15 mouse cellular contexts compared by ENCODE assay signal in the genomic region with DNA sequence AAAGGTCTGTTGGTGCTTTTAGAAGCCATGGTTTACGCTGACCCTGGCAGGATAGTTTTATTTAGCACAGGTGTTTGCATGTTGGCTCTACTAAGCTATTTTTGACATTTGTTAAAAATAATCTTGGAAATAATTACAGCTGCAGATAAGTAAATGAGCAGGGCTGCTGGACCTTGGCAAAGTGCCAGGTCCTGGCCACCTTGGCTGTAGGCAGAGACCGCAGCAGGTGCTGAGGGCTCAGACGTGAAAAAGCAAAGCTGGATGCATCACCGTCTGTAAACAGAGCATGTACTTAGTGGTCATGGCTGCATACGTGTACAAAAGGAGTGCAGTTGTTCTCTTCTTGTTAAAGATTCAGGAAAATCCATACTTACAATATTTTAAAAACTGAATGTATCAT.
A peak's percentile ranks its signal among the peaks of the same experiment; 100 is the strongest.
DNase-seq lines count a peak whose midpoint lies in the region; ATAC-seq lines count a peak whose summit lies in the region.
"Had no signal": no experiment of that assay in that cellular context is flagged by ENCODE, and none has a peak within 500 bp of the region (broad histone marks: within the 10 kb centered on the region; RNA-seq: fewer than 3 reads in every experiment).

No protein-coding gene starts in this region.

- no peak overlapping the region for H3K27ac ChIP-seq in heart, embryonic 11.5 days (ENCODE audit: low read depth, low read length)
- H3K27ac ChIP-seq in hindbrain, embryonic 14.5 days, result no peak overlapping the region
- H3K27ac ChIP-seq in hindbrain, embryonic 12.5 days, result no peak overlapping the region
- H3K27ac ChIP-seq: embryonic facial prominence, embryonic 12.5 days; forebrain, embryonic 12.5 days had no signal

- intact Hi-C loops in heart, postnatal 10 days (cut with DNase I), result no loop called here

- H3K36me3 ChIP-seq in heart, embryonic 11.5 days (ENCODE audit: control insufficient read depth, insufficient read depth, low read length), result no peaks in the 10 kb centered on the region
- H3K36me3 ChIP-seq in hindbrain, embryonic 14.5 days (replicated peaks; ENCODE audit: control insufficient read depth, insufficient read depth), result no peaks in the 10 kb centered on the region
- H3K36me3 ChIP-seq in hindbrain, embryonic 12.5 days, result no peaks in the 10 kb centered on the region
- H3K36me3 ChIP-seq: embryonic facial prominence, embryonic 12.5 days; forebrain, embryonic 12.5 days had no signal

- H3K4me2 ChIP-seq in heart, embryonic 11.5 days, result no peak overlapping the region
- H3K4me2 ChIP-seq in hindbrain, embryonic 14.5 days (replicated peaks), result no peak overlapping the region
- no peak overlapping the region for H3K4me2 ChIP-seq in hindbrain, embryonic 12.5 days (replicated peaks)
- H3K4me2 ChIP-seq: embryonic facial prominence, embryonic 12.5 days; forebrain, embryonic 12.5 days had no signal

- no peak overlapping the region for H3K4me3 ChIP-seq in heart, embryonic 11.5 days (ENCODE audit: low read depth, low read length)
- H3K4me3 ChIP-seq in hindbrain, embryonic 14.5 days (replicated peaks; ENCODE audit: low read length), result no peak overlapping the region
- no peak overlapping the region for H3K4me3 ChIP-seq in hindbrain, embryonic 12.5 days
- H3K4me3 ChIP-seq: embryonic facial prominence, embryonic 12.5 days; forebrain, embryonic 12.5 days had no signal

- ATAC-seq in heart, embryonic 11.5 days (replicated peaks; ENCODE audit: insufficient number of reproducible peaks, low FRiP score, low TSS enrichment), result no peak
- no peak for ATAC-seq in hindbrain, embryonic 14.5 days (ENCODE audit: low FRiP score)
- ATAC-seq in hindbrain, embryonic 12.5 days (ENCODE audit: low FRiP score), result no peak
- ATAC-seq: CD4-positive, CD25-positive, alpha-beta regulatory T cell, adult 4 months; Patski had no signal

- no peak overlapping the region for H3K9ac ChIP-seq in heart, embryonic 11.5 days (ENCODE audit: low read depth, low read length)
- no peak overlapping the region for H3K9ac ChIP-seq in hindbrain, embryonic 14.5 days
- no peak overlapping the region for H3K9ac ChIP-seq in hindbrain, embryonic 12.5 days
- H3K9ac ChIP-seq: embryonic facial prominence, embryonic 12.5 days; forebrain, embryonic 12.5 days had no signal

- H3K27me3 ChIP-seq in heart, embryonic 11.5 days (ENCODE audit: control insufficient read depth, insufficient read depth, low read length), result no peaks in the 10 kb centered on the region
- H3K27me3 ChIP-seq in hindbrain, embryonic 14.5 days (ENCODE audit: control insufficient read depth, insufficient read depth, low read length), result no peaks in the 10 kb centered on the region
- H3K27me3 ChIP-seq in hindbrain, embryonic 12.5 days, result 0 out of 2 replicates have a peak, but pooled peaks cover 3% of the 10 kb centered on the region
- H3K27me3 ChIP-seq: embryonic facial prominence, embryonic 12.5 days; Patski had no signal

- no peaks in the 10 kb centered on the region for H3K9me3 ChIP-seq in heart, embryonic 11.5 days (replicated peaks; ENCODE audit: control insufficient read depth, low read length)
- no peaks in the 10 kb centered on the region for H3K9me3 ChIP-seq in hindbrain, embryonic 14.5 days (ENCODE audit: control insufficient read depth, low read length)
- H3K9me3 ChIP-seq in hindbrain, embryonic 12.5 days (replicated peaks), result no peaks in the 10 kb centered on the region
- H3K9me3 ChIP-seq: embryonic facial prominence, embryonic 12.5 days; forebrain, embryonic 12.5 days had no signal

- WGBS in heart, embryonic 11.5 days (ENCODE audit: insufficient replicate concordance), result 44% methylated on average over 5 of the region's 5 CpGs
- WGBS in hindbrain, embryonic 14.5 days, result 71% methylated on average over 5 of the region's 5 CpGs
- 79% methylated on average over 5 of the region's 5 CpGs for WGBS in hindbrain, embryonic 12.5 days

- DNase-seq in heart, adult 11 months, result peak; percentile 90
- DNase-seq in testis, postnatal 10 days (ENCODE audit: low spot score), result peak; percentile 53
- no peak for DNase-seq in testis, postnatal 14 days (ENCODE audit: low spot score)
- DNase-seq in heart, postnatal 10 days, result peak; percentile 57 to 60
- DNase-seq in hindbrain, embryonic 14.5 days (ENCODE audit: low spot score), result no peak
- no peak for DNase-seq in layer of hippocampus, adult 8-10 months (ENCODE audit: low spot score in 2 of 2)
- DNase-seq: cerebellum, adult 9-11 months; kidney, adult 18-20 months; thymus, postnatal 36 days had no signal

- H3K4me1 ChIP-seq in heart, embryonic 11.5 days (ENCODE audit: control insufficient read depth, insufficient read depth, low read length), result no peaks in the 10 kb centered on the region
- H3K4me1 ChIP-seq in hindbrain, embryonic 14.5 days (replicated peaks; ENCODE audit: control insufficient read depth, insufficient read depth, low read length), result 0 out of 2 replicates have a peak, but pooled peaks cover 3% of the 10 kb centered on the region
- 0 out of 2 replicates have a peak, but pooled peaks cover 3% of the 10 kb centered on the region for H3K4me1 ChIP-seq in hindbrain, embryonic 12.5 days
- H3K4me1 ChIP-seq: embryonic facial prominence, embryonic 12.5 days had no signal

Comparison
In these comparisons a context has a peak if more than half of its experiments do, and no peak if none do; other contexts are left out.
1. DNase-seq: peak in heart, adult 11 months (single experiment), testis, postnatal 10 days (single experiment) and heart, postnatal 10 days (2 of 2); none in testis, postnatal 14 days (single experiment), hindbrain, embryonic 14.5 days (single experiment) and layer of hippocampus, adult 8-10 months (0 of 2).